Mouse (Mus musculus): ENCODE data around the gene Jakmip3. TPM values are rescaled to one million over a fixed set of nuclear protein-coding genes. Genes with fewer than 3 reads are reported as not detected.

The Jakmip3 gene
- total and polyA plus RNA-seq, 3 experiments, result 5.2 to 7.3 (median 6.9) TPM

DNA sequence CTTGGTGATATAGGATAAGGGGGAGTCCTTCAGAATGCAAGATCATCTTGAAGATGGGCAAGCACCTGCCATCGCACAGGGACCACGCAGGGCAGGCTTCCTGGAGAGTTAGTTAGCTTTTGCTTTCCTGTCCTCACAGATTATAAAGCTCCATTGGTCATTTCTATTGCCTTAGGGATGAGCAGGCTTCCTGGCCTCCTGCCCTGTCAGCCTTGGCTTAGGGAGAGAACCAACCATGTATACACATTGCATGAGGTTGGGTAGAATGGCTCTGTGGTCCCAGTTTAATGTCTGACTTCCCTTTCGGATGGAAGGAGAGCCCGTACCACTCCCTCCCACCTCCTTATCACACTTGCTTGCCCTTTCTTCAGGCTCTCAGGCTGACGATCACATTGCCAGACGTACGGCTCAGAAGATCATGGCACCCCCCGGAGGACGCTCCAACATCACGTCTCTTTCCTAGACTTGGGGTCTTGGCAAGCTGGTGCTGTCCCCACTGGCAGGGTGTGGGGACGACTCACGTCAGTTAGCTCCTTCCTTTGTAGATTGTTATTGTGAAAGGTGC lies 160.1 kb downstream of the Jakmip3 start:
- DNase-seq, result no peak

DNA sequence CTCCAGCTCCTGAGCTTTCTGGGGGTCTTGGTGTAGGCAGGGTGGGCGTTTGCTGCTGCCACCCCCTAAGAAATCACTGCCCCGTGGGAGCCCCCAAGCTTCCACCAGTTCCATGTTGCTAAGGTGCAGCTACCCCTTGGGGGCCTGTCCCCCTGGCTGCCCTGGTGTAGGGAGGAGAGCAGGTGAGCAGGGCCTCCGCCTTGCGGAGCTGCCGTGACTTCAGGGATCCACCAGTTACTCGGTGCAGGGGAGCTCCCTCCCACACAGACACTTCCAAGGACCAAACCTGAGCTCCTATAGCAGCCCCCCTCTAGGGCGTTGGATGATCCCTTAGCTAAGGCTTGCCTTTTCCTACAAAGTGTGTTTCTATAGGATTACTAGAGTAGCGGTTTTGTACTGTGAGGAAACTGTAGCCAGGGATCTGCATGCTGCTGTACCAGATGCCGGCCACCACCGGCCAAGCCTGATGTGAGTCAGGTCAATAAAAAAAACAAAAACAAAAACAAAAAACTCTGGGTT lies 160.8 kb downstream of the Jakmip3 start:
- no peak for DNase-seq

DNA sequence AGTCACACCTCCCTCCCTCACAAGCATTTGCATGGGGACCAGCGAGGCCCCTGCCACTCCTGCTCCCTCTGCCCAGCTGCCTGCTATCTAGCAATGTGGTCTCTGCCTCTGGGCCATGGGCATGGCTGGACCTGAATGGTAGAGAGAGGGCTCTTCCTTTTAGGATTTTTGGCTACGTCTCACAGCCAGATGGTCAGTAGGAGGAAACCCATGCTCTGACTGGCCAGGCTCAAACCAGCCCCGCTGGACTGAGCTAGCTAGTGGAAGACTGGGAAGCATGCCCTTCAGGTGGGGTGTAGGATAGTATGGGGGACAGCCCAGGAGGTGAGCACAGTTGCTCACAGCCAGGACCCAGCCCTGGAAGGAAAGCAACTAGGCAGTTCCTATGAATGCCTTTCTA lies 161.3 kb downstream of the Jakmip3 start:
- no peak for DNase-seq

DNA sequence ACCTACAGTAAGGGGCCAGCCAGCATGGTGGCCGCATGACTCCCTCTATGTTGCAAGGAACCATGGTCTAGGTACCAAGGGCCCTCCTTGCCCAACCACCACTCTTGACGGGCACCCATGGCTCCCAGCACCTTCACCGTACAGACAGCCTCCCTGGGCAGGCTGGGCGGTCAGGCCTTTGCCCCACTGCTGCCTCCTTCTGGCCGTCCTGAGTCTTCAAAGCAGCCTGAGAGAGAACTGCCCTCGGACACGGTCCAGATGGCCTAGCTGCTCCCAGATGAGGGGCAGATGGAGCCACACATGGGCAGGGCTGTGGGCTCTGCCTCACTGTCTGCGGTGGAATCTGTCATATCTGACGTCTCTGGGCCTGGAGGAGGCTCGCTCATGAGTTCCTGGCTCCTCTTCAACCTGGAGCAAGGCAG lies 163.4 kb downstream of the Jakmip3 start:
- DNase-seq, result no peak

DNA sequence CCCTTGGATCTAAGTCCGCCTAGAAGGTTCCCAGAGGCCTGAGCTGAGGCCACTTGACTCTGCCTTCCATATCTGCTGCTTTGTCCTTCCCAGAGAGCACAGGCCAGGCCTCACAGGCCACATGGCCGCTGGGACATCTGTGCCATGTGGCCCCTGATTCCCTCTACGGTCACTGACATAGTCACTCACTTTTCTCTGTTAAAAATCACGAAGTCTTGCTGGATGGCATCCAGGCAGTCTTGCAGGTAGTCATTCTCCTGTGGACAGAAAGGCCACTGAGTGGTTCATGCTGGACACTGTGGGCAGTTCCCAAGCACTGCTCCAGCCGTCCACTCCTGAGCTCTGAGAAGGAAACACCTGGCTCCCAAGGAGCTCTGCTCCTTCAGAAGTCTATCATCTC lies 164.5 kb downstream of the Jakmip3 start:
- no peak for DNase-seq

DNA sequence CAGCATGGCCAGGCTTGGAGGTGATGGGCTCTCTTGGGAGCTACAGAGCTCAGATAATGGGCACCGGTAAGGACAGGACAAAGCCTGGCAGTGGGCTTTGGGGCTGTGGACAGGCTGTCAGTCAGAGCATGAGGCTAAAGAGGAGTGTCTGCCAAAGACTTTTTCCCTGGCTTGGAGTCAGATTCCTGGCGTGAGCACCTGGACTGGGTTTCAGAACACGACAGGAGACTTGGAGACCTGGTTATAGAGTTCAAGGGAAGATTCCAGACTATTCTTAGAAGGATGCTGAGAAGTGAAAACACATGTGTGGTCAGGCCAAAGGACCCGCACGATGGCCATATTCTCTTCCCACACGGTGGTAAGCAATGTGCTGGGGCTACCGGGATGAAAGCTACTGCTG lies 165.2 kb downstream of the Jakmip3 start:
- DNase-seq, result no peak

DNA sequence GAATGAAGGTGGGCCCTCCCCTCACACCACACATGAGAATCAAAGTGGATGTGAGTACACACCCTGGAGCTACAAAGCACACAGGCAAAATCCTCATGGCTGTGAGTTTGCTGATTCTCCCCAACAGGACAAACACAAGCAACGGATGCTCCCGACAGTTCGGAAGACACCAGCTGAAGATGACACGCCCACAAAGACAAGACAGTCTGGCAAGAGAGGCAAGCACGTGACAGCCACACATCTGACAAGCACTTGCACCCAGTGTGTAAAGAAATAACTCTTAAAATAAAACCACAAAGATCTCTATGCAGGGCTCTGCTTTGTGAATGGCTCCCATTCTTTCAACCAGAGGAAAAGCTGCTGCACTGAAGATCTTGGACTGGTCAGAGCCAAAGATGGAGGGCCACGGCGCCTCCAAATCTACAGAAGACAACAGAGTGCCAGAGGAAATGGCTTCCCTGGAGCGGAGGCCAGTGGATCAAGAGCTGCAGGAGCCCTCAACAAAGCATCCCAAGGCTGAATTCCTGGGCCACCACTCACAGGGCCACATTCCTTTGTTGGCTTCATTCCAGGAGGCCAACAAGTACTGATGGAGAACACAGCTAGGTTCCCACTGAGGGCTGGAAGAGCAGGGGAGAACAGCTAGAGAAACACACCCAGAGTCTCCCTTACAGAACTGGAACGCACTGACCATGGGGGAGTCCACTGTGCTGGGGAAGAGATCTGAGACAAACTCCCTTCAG lies 167.5 kb downstream of the Jakmip3 start:
- DNase-seq, result peak; percentile 72

DNA sequence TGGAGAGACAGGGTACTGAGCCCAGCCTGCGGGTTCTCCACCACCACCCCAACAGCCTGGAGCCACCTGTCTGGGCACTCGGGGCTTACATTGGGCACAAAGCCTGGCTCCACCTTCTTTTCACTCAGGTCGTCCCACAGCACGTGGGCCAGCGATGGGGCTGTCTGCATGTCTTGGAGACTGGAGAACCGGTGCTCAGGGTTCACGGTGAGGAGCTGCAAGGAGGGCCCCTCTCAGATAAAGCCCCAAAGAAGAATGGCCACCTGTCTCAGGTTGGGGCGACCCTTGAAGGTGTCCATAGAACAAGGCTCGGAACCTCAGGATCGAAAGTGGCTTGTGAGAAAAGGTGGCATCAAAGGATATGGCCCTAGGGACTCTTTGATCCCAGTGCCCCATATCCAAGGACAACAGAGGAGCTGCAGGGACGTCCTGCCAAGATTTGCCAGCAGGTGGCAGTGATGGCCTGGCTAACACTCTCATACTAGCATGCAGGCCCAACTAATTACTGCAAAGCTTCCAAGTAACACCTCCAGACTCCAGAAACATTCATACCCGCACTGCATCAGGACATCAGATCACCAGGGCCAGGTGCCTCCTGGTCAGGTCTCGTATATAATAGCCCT lies 178.7 kb downstream of the Jakmip3 start:
- peak; percentile 87 for DNase-seq

DNA sequence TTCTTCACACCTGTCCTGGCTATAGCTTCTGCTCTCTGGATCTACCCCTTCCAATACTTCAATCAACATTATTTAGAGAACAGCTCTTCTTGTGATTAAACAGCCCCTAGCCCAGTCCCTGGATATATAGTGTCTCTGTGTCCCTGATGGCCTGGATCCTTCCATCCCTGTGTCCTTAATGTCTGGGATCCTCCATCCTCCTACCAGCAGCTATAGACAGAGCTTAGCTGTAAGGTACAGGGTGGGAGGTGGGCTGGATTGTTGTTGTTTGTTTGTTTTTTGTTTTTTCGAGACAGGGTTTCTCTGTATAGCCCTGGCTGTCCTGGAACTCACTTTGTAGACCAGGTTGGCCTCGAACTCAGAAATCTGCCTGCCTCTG lies 179.2 kb downstream of the Jakmip3 start:
- no peak for DNase-seq

DNA sequence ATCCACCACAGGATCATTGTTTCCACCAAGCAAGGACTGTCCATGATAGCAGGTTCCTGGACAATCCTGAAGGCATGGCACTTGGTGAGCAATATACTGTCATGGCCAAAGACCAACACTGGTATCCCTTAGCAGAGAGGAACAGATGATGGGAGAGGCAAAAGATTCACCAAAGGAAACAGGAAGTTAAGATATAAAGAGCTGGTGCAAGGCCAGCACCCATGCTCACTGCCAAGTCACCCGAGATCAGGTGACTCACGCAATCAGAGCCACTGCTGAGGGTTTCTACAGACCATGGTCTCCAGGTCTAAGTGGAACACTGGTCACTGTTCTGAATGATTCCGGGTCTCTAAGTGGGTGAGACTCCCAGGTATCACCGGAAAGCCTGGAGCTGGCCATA lies 185.4 kb downstream of the Jakmip3 start:
- DNase-seq, result no peak

DNA sequence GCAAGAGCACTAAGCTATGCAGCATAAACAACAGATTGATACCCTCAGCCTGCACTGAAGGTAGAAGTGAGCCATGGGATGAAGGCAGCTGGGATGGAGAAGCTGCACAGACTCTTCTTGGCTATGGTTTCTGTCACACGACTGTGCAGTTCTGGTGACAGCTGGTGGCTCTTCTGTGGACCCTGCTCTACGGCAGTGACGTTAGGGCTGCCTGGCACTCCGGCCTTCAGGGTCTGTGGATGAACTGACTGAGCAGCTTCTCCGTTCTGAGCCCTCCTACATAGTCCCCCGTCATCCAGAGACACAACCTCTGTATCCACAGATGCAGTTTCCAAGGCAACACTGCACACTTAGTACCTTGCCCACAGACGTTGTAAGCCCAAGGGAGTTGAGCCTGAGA lies 186.0 kb downstream of the Jakmip3 start:
- DNase-seq, result no peak

DNA sequence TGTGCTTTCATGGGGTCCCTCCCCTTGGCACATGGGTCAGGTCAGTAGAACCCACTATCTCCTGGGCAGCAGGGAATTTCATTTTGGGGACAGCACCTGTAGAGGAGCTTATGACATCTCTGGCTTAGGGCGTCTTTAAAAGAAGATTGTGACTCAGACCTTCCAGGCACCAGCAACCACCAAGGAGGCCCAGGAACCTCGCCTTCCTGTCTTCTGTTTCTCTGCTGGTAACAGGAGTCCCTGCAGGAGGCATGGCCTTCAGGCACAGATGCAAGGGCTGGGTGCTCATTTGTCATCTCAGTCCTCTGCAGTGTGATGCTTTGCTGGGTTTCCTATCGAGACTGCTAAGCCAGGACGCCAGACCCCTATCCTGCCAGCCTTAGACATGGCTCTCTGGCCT lies 188.5 kb downstream of the Jakmip3 start:
- DNase-seq, result no peak

DNA sequence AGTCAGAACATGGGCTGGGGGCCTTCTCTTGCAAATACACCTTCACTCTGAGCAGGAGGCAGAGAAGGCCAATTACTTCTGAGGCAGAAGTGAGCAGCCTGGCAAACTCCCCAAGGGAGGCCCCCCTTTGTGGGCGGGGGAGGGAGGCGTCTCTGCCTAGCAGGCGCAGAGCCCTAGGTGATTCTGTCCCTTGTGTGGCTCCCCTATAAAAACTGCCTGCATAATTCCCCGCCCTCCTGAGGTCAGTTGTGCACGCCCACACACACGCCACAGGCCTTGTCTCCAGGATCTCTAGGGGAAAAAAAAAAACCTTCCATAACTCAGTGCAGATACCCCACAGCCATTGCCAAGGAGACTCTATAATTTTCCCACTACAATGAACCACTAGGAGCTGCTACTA lies 189.8 kb downstream of the Jakmip3 start:
- DNase-seq, result no peak

DNA sequence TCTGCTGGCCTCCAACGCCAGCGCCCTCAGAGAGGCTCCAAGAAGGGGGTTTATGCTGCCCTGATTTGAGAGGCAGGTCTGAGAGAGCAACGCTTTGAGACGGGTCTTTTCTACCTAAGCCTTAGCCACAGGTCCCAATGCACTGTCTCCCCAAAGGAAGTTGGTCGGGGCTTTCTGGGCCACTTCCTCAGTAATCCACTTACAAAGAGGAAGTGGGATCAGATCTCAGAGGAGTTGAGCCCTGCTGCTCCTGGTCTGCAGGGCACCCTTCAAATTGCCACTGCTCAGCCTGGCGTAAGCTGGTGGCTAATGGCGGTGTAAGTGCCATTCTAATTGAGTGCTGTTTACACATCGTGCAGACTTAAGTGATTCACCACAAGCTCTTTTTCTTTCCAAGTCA lies 191.0 kb downstream of the Jakmip3 start:
- no peak for DNase-seq

DNA sequence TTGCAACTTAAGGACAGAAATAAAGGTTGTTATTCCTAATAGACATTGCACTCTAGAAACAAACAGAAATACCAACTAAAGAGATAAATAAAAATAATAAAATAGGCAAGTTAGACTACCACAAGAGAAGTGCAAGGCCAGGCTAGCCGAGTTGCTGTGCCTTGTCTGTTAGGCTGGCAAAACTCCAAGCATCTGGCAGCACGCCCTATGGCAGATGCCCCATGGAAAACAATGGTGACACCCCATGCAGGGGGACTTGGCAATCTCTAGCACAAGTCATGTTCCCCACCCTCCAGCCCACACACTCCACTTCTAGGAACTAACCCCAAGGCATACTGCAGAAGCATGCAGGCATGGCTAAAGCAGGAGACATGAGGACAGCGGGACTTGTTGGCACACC lies 192.9 kb downstream of the Jakmip3 start:
- peak; percentile 72 for DNase-seq

Other genes with a start within 250 kb of the Jakmip3 start
- 10 to 100 TPM; 64.4 to 70.4 TPM for gene Ppp2r2d, start 94.7 kb upstream of the Jakmip3 start, total RNA-seq (2021)
- 19.0 and 19.4 TPM in 2 replicates for gene Ppp2r2d, start 94.7 kb upstream of the Jakmip3 start, polyA plus RNA-seq (2012; rRNA removed)
- 10 to 100 TPM; 19.9 to 30.5 TPM for gene Mapk1ip1, start 94.5 kb upstream of the Jakmip3 start, total RNA-seq (2021)
- gene Mapk1ip1, start 94.5 kb upstream of the Jakmip3 start, polyA plus RNA-seq (2012; rRNA removed), result 70.2 and 70.3 TPM in 2 replicates
- gene Bnip3, start 31.2 kb upstream of the Jakmip3 start, total RNA-seq (2021), result 100 to 1,000 TPM; 220 to 303 TPM
- 107 and 126 TPM in 2 replicates for gene Bnip3, start 31.2 kb upstream of the Jakmip3 start, polyA plus RNA-seq (2012; rRNA removed)
- 1 to 10 TPM; 1.4 to 2.8 TPM for gene Dpysl4, start 145.3 kb downstream of the Jakmip3 start, total RNA-seq (2021)
- 0.67 and 0.73 TPM in 2 replicates for gene Dpysl4, start 145.3 kb downstream of the Jakmip3 start, polyA plus RNA-seq (2012; rRNA removed)